Mouse (Mus musculus): ENCODE data around the gene Afg3l1.

DNA sequence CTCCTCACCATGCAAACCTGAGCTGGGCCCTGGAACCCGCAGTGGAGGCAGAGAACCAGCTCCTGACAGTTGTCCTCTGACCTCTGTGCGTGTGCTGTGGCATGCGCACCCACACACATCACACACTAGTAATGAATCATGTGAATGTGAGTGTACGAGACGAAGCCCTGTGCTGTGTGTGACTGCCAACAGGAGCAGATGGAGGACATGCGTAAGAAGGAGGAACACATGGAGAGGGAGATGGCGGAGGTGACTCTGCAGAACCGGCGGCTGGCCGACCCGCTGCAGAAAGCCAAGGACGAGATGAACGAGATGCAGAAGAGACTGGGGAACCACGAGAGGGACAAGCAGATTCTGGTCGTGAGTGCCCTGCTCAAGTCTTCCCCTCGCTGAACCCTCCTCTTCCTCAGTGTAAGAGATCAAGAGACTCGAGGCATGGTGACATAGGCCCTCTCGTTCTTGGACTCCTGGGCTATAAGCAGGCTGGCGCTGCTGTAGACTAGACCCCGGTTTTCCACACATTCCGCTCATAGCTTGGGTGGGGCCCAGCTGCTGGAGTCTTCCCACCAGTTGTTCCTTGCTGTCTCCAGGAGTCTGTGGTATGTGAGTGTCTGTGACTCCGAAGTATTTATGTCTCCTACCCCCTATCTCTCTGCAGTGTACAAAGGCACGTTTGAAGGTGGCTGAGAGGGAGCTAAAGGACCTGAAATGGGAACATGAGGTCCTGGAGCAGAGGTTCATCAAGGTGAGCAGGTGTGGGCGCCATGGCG is 50.2 kb downstream of the Afg3l1 start:
- TF ChIP-seq CTCF (IDR thresholded peaks at IDR 0.05; ENCODE audit: low read depth) (no peak), EP300 (IDR thresholded peaks at IDR 0.05; ENCODE audit: low read depth) (no peak)

Data from heart, postnatal 0 days (tissue).